Mouse (Mus musculus) brain, adult 2 months (tissue): ENCODE results near the gene Itgb1.

Experiments used
- DNase-seq: peaks from one replicate; pipeline ENCODE4 v3.0.0; 2011; ENCODE audit warnings: low read depth, low spot score

Gene Itgb1

GRCm38 (mm10) chr8:128681970-128682369 is 3.5 kb upstream of the Itgb1 start:
- no peak for DNase-seq

GRCm38 (mm10) chr8:128684609-128685506 is 596 bp upstream of the Itgb1 start:
- DNase-seq = peak; percentile 16

- no peak for DNase-seq
These were observed 1.1 kb downstream of the Itgb1 start for GRCm38 (mm10) chr8:128686429-128686990.

GRCm38 (mm10) chr8:128688679-128689078 is 3.2 kb downstream of the Itgb1 start:
- DNase-seq = no peak

- no peak for DNase-seq
These were observed 4.6 kb downstream of the Itgb1 start for GRCm38 (mm10) chr8:128690056-128690455.

GRCm38 (mm10) chr8:128696701-128697397 is 11.4 kb downstream of the Itgb1 start:
- DNase-seq = no peak

GRCm38 (mm10) chr8:128697945-128698344 is 12.5 kb downstream of the Itgb1 start:
- DNase-seq = no peak

- no peak for DNase-seq
These were observed 18.9 kb downstream of the Itgb1 start for GRCm38 (mm10) chr8:128704376-128704775.

- peak; percentile 51 for DNase-seq
These were observed 19.4 kb downstream of the Itgb1 start for GRCm38 (mm10) chr8:128704836-128705235.

GRCm38 (mm10) chr8:128709261-128709660 is 23.8 kb downstream of the Itgb1 start:
- peak; percentile 83 for DNase-seq

GRCm38 (mm10) chr8:128716184-128716583 is 30.7 kb downstream of the Itgb1 start:
- peak; percentile 83 for DNase-seq

- DNase-seq = peak; percentile 79
These were observed 39.4 kb downstream of the Itgb1 start for GRCm38 (mm10) chr8:128724819-128725218.

GRCm38 (mm10) chr8:128727213-128727612 is 41.8 kb downstream of the Itgb1 start:
- no peak for DNase-seq

GRCm38 (mm10) chr8:128732254-128732653 is 46.8 kb downstream of the Itgb1 start:
- DNase-seq = no peak

- DNase-seq = peak; percentile 39
These were observed 48.7 kb downstream of the Itgb1 start for GRCm38 (mm10) chr8:128734118-128734517.

- DNase-seq = peak; percentile 67
These were observed 50.2 kb downstream of the Itgb1 start for GRCm38 (mm10) chr8:128735692-128736091.
